Mouse (Mus musculus): ENCODE measurements around the gene Mbd3.

DNA sequence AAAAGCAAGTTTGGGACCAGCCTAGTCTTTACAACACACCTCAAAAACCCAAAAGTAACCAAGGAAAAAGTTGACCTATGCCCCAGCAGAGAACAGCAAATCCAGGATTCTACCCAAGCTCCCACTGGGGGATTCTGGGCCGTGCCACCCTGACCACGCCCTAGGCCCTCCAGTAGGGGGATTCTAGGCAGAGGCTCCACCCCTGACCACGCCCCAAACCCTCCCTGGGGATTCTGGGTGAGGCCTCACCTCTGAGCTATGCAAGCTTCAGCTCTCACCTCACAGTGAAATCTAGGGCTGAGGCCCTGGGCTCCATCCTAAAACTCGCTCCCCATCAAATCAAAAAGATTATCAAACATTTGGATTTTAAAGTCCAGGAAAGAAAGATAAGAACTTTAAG lies 24.2 kb upstream of the Mbd3 start:
- TF ChIP-seq POLR2A (IDR thresholded peaks at IDR 0.05; ENCODE audit: insufficient read depth, low read length): no peak
- TF ChIP-seq CTCF (IDR thresholded peaks at IDR 0.05; ENCODE audit: low read depth, low read length): no peak

Data from ES-Bruce4 (cell line).